Mouse (Mus musculus): Measurements from ENCODE around the gene Spag8.

The Spag8 gene

GRCm38 (mm10) chr4:43653161-43654015, at the start of gene Spag8:
Gene Spag8, minus strand, starts transcription at chr4:43653594.
- DNase-seq (ENCODE audit: low read depth, low spot score) = peak; percentile 67

DNA sequence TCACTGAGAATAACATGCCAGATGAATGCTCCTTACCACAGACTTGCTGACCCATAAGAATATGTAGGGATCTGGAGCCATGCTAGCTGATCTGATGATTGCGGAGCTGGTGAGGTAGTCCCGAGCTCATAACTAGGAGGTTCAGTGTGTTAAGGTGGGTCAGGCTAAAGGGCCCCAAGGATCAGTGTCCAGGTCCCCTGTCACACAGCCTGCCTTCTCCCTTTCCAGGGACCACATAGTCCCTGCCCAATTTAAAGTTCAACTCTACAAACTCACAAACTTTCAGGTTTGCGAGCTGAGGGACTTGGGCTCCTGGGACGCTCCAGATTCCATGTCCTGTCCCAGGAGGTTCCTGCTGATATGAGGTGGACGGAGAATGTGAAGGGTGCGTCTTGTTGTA, 47.3 kb upstream of the Spag8 start, which contains the start of gene Olfr70:
Olfr70 (minus strand) TSS at position 101 of the 400 bp plus-strand sequence.
- DNase-seq (ENCODE audit: low read depth, low spot score) = no peak

DNA sequence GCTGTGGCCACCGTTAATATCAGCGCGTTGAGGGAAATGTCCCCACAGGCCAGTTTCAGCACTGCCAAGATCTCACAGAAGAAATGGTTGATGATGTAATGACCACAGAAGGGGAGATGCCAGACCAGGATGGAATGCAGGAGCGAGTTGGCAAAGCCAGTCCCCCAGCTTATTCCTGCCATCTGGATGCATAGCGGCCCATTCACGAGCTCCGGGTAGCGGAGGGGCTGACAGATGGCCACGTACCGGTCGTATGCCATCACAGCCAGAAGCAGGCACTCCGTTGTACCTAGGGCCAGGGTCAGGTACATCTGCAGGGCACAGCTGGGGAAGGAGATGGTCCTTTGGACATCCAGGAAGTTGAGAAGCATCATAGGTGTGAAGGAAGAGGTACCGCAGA, 43.2 kb upstream of the Spag8 start:
- DNase-seq (ENCODE audit: low read depth, low spot score) = no peak

- no peak for DNase-seq (ENCODE audit: low read depth, low spot score)
Measured at GRCm38 (mm10) chr4:43695249-43695671, 41.9 kb upstream of the Spag8 start.

GRCm38 (mm10) chr4:43694439-43695248, 41.2 kb upstream of the Spag8 start:
- no peak for DNase-seq (ENCODE audit: low read depth, low spot score)

DNA sequence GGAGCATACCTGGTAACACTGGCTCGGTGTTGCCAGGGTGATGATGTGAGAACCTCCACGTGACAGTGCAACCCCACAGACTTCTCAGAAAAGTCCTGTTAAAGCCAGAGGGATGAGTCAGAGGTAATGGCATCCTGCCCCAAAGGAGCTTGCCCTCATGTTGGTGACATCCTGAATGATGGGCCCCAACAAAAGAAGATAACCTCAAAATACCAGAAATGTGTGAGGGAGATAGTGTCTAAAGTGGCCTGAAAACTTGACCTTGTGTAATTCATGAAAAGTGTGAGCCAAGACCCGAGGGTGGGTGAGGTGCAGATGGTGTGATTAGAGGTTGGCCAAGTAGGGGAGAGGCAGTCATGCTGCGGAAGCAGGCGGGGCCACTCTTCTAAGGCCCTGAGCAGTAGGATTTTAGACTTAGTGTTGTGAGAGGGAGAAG, 40.4 kb upstream of the Spag8 start:
- peak; percentile 25 for DNase-seq (ENCODE audit: low read depth, low spot score)

GRCm38 (mm10) chr4:43691026-43691425, 37.6 kb upstream of the Spag8 start:
- no peak for DNase-seq (ENCODE audit: low read depth, low spot score)

- no peak for DNase-seq (ENCODE audit: low read depth, low spot score)
Measured at GRCm38 (mm10) chr4:43690021-43690420, 36.6 kb upstream of the Spag8 start.

DNA sequence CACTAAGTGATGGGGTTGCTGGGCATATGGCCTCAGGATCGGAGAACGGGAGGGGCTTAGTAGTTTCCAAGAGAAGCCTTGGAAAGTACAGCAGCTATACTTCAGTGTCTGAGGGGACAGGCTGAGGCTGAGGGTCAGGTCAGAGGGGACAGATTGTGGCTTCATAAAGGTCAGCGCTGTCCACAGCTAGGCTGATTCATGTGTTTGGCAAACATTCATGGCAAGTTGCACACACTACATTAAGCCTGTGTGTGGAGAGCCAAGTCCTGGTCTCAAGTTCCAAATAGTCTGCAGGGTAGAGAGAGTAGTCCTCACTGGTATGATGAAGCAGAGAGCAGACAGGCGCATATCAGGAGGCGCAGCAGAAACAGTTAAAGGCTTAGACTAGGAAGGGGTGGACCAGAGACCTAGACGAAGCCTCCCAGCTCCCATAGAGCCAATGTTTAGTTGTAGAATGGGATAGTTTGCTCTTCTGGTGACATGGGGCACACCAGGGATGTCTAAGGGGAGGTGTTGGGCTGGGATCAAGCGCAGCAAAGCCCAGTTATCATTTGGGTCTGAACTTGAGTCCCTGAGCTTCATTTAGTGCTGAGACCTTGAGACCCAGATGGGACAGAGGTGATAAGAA, 26.1 kb upstream of the Spag8 start:
- DNase-seq (ENCODE audit: low read depth, low spot score) = no peak

DNA sequence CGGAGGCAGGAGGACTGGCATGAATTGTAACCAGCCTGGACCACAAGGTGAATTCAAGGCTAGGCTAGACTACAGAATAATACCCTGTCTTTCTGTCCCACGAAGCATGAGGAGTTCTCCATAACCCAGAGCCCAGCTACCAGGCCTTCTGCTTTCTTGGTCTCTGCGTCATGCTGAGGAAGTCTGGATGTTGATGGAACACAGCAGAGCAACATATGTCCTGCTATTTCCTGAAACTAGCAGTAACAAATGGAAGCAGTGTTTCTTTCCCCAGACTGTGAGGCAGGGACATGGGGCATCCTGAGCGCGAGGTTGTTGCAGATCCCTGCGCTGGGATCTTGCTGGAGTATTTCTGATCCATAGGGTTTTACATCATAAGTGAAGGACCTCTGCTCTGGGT, 25.1 kb upstream of the Spag8 start:
- DNase-seq (ENCODE audit: low read depth, low spot score) = no peak

DNA sequence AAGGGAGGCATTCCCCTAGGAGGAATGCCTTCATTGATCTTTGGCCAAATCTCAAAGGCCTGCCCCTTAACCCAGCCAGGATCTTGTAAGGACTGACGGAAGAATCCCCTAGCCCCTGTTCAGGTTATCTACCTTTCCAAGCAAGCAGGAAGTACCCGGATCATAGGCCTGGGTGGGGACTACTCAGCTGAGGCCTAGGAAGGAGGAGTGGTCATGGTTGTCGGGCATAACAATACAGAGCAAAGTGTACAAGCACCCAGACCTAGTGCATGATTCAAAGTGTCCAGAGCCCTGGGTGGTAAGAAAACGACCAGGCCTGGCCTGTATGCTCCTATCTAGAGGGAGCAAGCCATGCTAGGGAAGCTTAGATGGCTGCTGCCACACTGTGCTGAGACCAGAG, 22.2 kb upstream of the Spag8 start:
- DNase-seq (ENCODE audit: low read depth, low spot score) = peak; percentile 46

DNA sequence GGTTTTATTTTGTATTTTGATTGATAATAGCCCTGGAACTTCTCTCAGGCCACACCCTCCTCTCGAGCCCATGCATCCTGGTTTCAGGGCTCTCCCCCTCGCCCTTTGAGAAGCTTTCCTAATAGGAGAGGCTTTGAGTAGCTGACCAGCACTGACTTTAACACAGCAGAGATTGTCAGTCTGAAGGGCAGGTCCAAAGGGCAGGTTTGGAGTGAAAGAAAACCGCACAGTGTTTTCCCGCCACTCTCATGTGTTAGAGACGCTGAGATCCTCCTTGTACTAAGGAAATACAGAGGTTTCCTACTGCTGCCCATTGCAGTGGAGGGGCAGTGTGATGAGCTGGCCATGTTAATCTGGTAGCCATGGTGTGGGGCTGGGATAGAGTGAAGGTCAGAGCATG, 21.6 kb upstream of the Spag8 start:
- no peak for DNase-seq (ENCODE audit: low read depth, low spot score)

GRCm38 (mm10) chr4:43673703-43674102, 20.3 kb upstream of the Spag8 start:
- DNase-seq (ENCODE audit: low read depth, low spot score) = no peak

GRCm38 (mm10) chr4:43672070-43672469, 18.7 kb upstream of the Spag8 start:
- peak; percentile 92 for DNase-seq (ENCODE audit: low read depth, low spot score)

GRCm38 (mm10) chr4:43669428-43669794, 16.0 kb upstream of the Spag8 start:
- peak; percentile 70 for DNase-seq (ENCODE audit: low read depth, low spot score)

- DNase-seq (ENCODE audit: low read depth, low spot score) = peak; percentile 89
Measured at GRCm38 (mm10) chr4:43668782-43669427, 15.5 kb upstream of the Spag8 start, which contains the start of the genes Tmem8b and Fam221b. Gene Tmem8b, plus strand, starts transcription at chr4:43668971. Gene Fam221b, minus strand, starts transcription at chr4:43669145.

DNA sequence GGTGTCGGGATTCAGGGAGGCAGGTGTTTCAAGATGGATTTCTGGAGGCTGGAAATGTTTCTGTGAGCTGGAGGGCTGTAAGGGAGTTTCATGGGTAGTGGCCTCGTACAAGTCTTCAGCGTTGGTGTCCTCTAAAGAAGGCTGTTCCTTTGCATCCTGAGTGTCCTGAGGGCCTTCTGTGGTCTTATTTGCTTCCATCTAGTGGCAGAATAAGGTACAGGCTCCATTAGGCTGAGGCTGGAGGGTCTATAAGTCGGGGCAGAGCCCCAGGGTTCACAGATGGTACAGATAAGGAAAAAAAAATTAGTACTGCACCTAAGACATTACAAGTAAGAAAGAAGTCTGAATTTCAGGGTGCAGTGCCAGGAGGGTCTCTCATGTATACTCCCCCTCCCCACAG, 13.0 kb upstream of the Spag8 start:
- peak; percentile 50 for DNase-seq (ENCODE audit: low read depth, low spot score)

GRCm38 (mm10) chr4:43657146-43657545, 3.8 kb upstream of the Spag8 start:
- DNase-seq (ENCODE audit: low read depth, low spot score) = peak; percentile 36

DNA sequence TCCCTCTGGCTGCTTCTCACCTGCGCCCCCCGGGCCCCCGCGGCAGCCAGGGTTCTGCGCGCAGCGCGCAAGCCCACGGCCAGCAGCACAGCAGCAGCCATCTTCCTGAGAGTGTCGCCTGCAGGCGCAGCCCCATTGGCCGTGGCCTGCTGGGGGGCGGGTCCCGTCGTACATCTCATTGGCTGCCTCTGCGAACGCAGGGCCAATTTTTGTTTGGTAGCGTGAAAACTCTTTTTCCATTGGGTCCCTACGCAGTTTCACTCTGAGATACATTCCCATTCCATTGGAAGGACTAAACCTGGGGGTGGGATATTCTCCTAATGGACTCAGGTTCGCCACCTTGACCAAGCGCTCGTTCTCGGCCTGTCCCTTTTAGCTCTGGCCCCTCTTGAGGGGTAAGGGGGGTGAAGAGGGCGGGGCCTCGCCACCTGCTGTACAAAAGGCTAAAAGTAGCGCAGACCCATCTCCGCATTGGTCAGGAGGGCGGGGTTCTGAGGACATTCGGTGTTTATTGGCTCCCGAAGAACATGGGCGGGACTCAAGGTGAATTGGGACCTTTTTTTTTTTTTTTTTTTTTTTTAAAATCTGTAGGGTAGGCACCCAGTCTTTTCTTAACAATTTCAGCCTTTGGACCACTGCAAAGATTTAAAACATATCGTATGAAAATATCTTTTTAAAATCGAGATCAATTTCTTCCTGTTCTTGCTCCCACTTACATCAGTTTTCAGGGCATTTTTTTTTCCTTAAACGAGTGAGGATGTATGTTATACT, 3.1 kb upstream of the Spag8 start, which contains the start of gene Hint2:
Hint2 (minus strand) TSS at position 128 of the 771 bp plus-strand sequence.
- DNase-seq (ENCODE audit: low read depth, low spot score) = peak; percentile 100

GRCm38 (mm10) chr4:43655656-43656338, 2.4 kb upstream of the Spag8 start:
- no peak for DNase-seq (ENCODE audit: low read depth, low spot score)
